Comparison of ENCODE assay signal across 24 mouse cellular contexts in the genomic region with DNA sequence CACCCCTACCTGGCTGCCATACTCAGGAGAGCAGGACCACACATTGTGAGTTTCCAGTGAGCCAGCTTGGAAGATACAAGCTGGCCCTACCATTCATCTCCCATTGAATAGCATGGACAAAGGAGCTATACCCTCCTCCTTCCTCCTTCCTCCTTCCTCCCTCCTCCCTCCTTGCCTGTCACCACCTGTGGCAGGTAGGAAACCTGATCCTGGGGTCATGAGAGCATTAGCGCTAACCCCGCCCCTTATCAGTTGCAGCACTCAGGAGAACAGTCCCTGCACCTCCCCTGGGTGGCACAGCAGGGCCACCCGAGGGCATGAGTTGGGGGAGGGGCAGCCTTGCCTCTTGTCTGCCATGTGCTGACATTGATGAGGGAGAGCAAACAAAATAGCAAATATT.
DNase-seq lines count a peak whose midpoint lies in the region; ATAC-seq and TF ChIP-seq lines count a peak whose summit lies in the region.
"Had no signal": no experiment of that assay in that cellular context is flagged by ENCODE, and none has a peak within 500 bp of the region (broad histone marks: within the 10 kb centered on the region; RNA-seq: fewer than 3 reads in every experiment).

No protein-coding gene starts in this region.

- intact Hi-C loops in left cerebral cortex, postnatal 14 days (cut with DNase I): no loop called here

- no peaks in the 10 kb centered on the region for H3K27me3 ChIP-seq in hindbrain, embryonic 10.5 days (ENCODE audit: insufficient read depth, poor library complexity, severe bottlenecking)
- H3K27me3 ChIP-seq in hindbrain, embryonic 16.5 days (replicated peaks; ENCODE audit: control insufficient read depth, insufficient read depth, low read length): no peaks in the 10 kb centered on the region
- no peaks in the 10 kb centered on the region for H3K27me3 ChIP-seq in ES-Bruce4 (ENCODE audit: control insufficient read depth, insufficient read depth, low read length, poor library complexity, severe bottlenecking)
- no peaks in the 10 kb centered on the region for H3K27me3 ChIP-seq in embryonic facial prominence, embryonic 11.5 days (ENCODE audit: control insufficient read depth, insufficient read depth, low read length)
- H3K27me3 ChIP-seq in embryonic facial prominence, embryonic 14.5 days (replicated peaks; ENCODE audit: control insufficient read depth, insufficient read depth, low read length): no peaks in the 10 kb centered on the region
- H3K27me3 ChIP-seq: CH12.LX; forebrain, embryonic 15.5 days had no signal

- DNase-seq in hindbrain, embryonic 10.5 days (ENCODE audit: low spot score): no peak
- peak; percentile 9 for DNase-seq in embryonic facial prominence, embryonic 11.5 days (ENCODE audit: low spot score)
- DNase-seq in embryonic facial prominence, embryonic 14.5 days (ENCODE audit: low spot score): peak; percentile 45
- no peak for DNase-seq in heart, postnatal 4 days
- DNase-seq in left cerebral cortex, postnatal 14 days (ENCODE audit: low spot score in 2 of 2): no peak
- DNase-seq in heart, adult 9 months (ENCODE audit: low spot score in 2 of 2): no peak
- DNase-seq: adrenal gland, adult 2 months; adrenal gland, postnatal 10 days; adrenal gland, postnatal 25 days; B cell, adult 2 months; cerebellum, adult 11 months; cerebellum, adult 18-20 months; cerebellum, adult 8-10 months; cerebellum, adult 9-11 months; cerebellum, postnatal 14 days; cerebellum, postnatal 36 days; embryo, embryonic 11 days; forebrain, postnatal 0 days had no signal

- peak overlapping the region; percentile 1; the same call in 1 of the 2 replicates for H3K27ac ChIP-seq in hindbrain, embryonic 10.5 days
- no peak overlapping the region for H3K27ac ChIP-seq in hindbrain, embryonic 16.5 days (ENCODE audit: low read depth, low read length)
- no peak overlapping the region for H3K27ac ChIP-seq in ES-Bruce4 (ENCODE audit: insufficient read depth, low read length)
- H3K27ac ChIP-seq in embryonic facial prominence, embryonic 11.5 days (replicated peaks; ENCODE audit: low read depth, low read length): no peak overlapping the region
- H3K27ac ChIP-seq in embryonic facial prominence, embryonic 14.5 days (replicated peaks; ENCODE audit: low read depth, low read length): no peak overlapping the region
- H3K27ac ChIP-seq: forebrain, embryonic 13.5 days; forebrain, embryonic 15.5 days had no signal

- ATAC-seq in hindbrain, embryonic 16.5 days: no peak
- ATAC-seq in embryonic facial prominence, embryonic 11.5 days (replicated peaks; ENCODE audit: insufficient number of reproducible peaks, low FRiP score, low TSS enrichment, low read depth): no peak
- ATAC-seq in embryonic facial prominence, embryonic 14.5 days (ENCODE audit: low read depth): peak; percentile 63; the same call in 1 of the 2 replicates
- ATAC-seq: CD4-positive, CD25-positive, alpha-beta regulatory T cell, adult 4 months; forebrain, embryonic 13.5 days; forebrain, embryonic 15.5 days; forebrain, postnatal 0 days had no signal

- TF ChIP-seq POLR2A in ES-Bruce4 (IDR thresholded peaks at IDR 0.05; ENCODE audit: insufficient read depth, low read length): no peak

- H3K36me3 ChIP-seq in hindbrain, embryonic 10.5 days: no peaks in the 10 kb centered on the region
- no peaks in the 10 kb centered on the region for H3K36me3 ChIP-seq in hindbrain, embryonic 16.5 days (ENCODE audit: control insufficient read depth, insufficient read depth, low read length)
- H3K36me3 ChIP-seq in ES-Bruce4 (ENCODE audit: control insufficient read depth, insufficient read depth, low read length, poor library complexity, severe bottlenecking): no peaks in the 10 kb centered on the region
- no peaks in the 10 kb centered on the region for H3K36me3 ChIP-seq in embryonic facial prominence, embryonic 11.5 days (replicated peaks; ENCODE audit: control insufficient read depth, insufficient read depth, low read depth, low read length)
- H3K36me3 ChIP-seq in embryonic facial prominence, embryonic 14.5 days (ENCODE audit: control insufficient read depth, insufficient read depth, low read length): no peaks in the 10 kb centered on the region
- H3K36me3 ChIP-seq: forebrain, embryonic 15.5 days had no signal

- no peak overlapping the region for H3K4me2 ChIP-seq in hindbrain, embryonic 16.5 days (ENCODE audit: low read length)
- no peak overlapping the region for H3K4me2 ChIP-seq in embryonic facial prominence, embryonic 11.5 days (ENCODE audit: low read depth, low read length)
- no peak overlapping the region for H3K4me2 ChIP-seq in embryonic facial prominence, embryonic 14.5 days (ENCODE audit: low read depth, low read length)
- H3K4me2 ChIP-seq: forebrain, embryonic 13.5 days; forebrain, embryonic 15.5 days had no signal

- H3K4me1 ChIP-seq in hindbrain, embryonic 10.5 days (replicated peaks): no peaks in the 10 kb centered on the region; the same call in 1 of the 2 replicates
- H3K4me1 ChIP-seq in hindbrain, embryonic 16.5 days (ENCODE audit: control insufficient read depth, insufficient read depth, low read depth, low read length): peaks cover 4% of the 10 kb centered on the region; the same call in 1 of the 2 replicates
- peaks cover 4% of the 10 kb centered on the region for H3K4me1 ChIP-seq in ES-Bruce4 (ENCODE audit: control insufficient read depth, insufficient read depth, low read length)
- no peaks in the 10 kb centered on the region for H3K4me1 ChIP-seq in embryonic facial prominence, embryonic 11.5 days (ENCODE audit: control insufficient read depth, insufficient read depth, low read length)
- H3K4me1 ChIP-seq in embryonic facial prominence, embryonic 14.5 days (ENCODE audit: control insufficient read depth, insufficient read depth, low read length): no peaks in the 10 kb centered on the region
- H3K4me1 ChIP-seq: forebrain, embryonic 13.5 days had no signal

- no peaks in the 10 kb centered on the region; the same call in 1 of the 2 replicates for H3K9me3 ChIP-seq in hindbrain, embryonic 10.5 days
- H3K9me3 ChIP-seq in hindbrain, embryonic 16.5 days (ENCODE audit: control insufficient read depth, low read length): no peaks in the 10 kb centered on the region; the same call in 1 of the 2 replicates
- no peaks in the 10 kb centered on the region for H3K9me3 ChIP-seq in ES-Bruce4 (replicated peaks; ENCODE audit: control insufficient read depth, insufficient read depth, low read length, poor library complexity, severe bottlenecking)
- H3K9me3 ChIP-seq in embryonic facial prominence, embryonic 11.5 days (replicated peaks; ENCODE audit: control insufficient read depth, low read length): no peaks in the 10 kb centered on the region
- no peaks in the 10 kb centered on the region for H3K9me3 ChIP-seq in embryonic facial prominence, embryonic 14.5 days (ENCODE audit: control insufficient read depth, low read length)
- H3K9me3 ChIP-seq: forebrain, embryonic 13.5 days; forebrain, embryonic 15.5 days had no signal

- 24% methylated on average over 3 of the region's 3 CpGs for WGBS in hindbrain, embryonic 10.5 days
- WGBS in hindbrain, embryonic 16.5 days: 43% methylated on average over 3 of the region's 3 CpGs
- 38% methylated on average over 3 of the region's 3 CpGs for WGBS in embryonic facial prominence, embryonic 11.5 days
- 34% methylated on average over 3 of the region's 3 CpGs for WGBS in embryonic facial prominence, embryonic 14.5 days

- TF ChIP-seq CTCF in ES-Bruce4 (IDR thresholded peaks at IDR 0.05; ENCODE audit: low read depth, low read length): no peak

- TF ChIP-seq EP300 in ES-Bruce4 (IDR thresholded peaks at IDR 0.05; ENCODE audit: insufficient read depth, low read depth, low read length): peak; percentile 87

- no peak overlapping the region for H3K9ac ChIP-seq in hindbrain, embryonic 16.5 days (ENCODE audit: low read depth, low read length)
- no peak overlapping the region for H3K9ac ChIP-seq in ES-Bruce4 (ENCODE audit: low read depth, poor library complexity, severe bottlenecking)
- H3K9ac ChIP-seq in embryonic facial prominence, embryonic 11.5 days (replicated peaks; ENCODE audit: low read length): no peak overlapping the region
- H3K9ac ChIP-seq in embryonic facial prominence, embryonic 14.5 days (ENCODE audit: low read depth, low read length): no peak overlapping the region
- H3K9ac ChIP-seq: forebrain, embryonic 13.5 days; forebrain, embryonic 15.5 days; forebrain, postnatal 0 days had no signal

- H3K4me3 ChIP-seq in hindbrain, embryonic 10.5 days: no peak overlapping the region
- H3K4me3 ChIP-seq in hindbrain, embryonic 16.5 days (ENCODE audit: low read length): no peak overlapping the region
- H3K4me3 ChIP-seq in ES-Bruce4 (ENCODE audit: low read depth, low read length): no peak overlapping the region
- no peak overlapping the region for H3K4me3 ChIP-seq in embryonic facial prominence, embryonic 11.5 days (ENCODE audit: low read depth, low read length)
- no peak overlapping the region for H3K4me3 ChIP-seq in embryonic facial prominence, embryonic 14.5 days (ENCODE audit: low read depth, low read length)
- H3K4me3 ChIP-seq: forebrain, embryonic 13.5 days; forebrain, embryonic 15.5 days had no signal

Comparison
In these comparisons a context has a peak if more than half of its experiments do, and no peak if none do; other contexts are left out.
1. DNase-seq: peak in embryonic facial prominence, embryonic 11.5 days (single experiment) and embryonic facial prominence, embryonic 14.5 days (single experiment); none in hindbrain, embryonic 10.5 days (single experiment), heart, postnatal 4 days (single experiment), left cerebral cortex, postnatal 14 days (0 of 2) and heart, adult 9 months (0 of 2).